Mouse (Mus musculus) ES-E14 (cell line): ENCODE measurements around the gene Tubgcp2.

Experiments
- CHD2 ChIP-seq: IDR thresholded peaks from 2 replicates; pipeline ENCODE4 v1.6.1; 2014; ENCODE audit warnings: mild to moderate bottlenecking, low read depth, low read length, inconsistent platforms
- HCFC1 ChIP-seq: IDR thresholded peaks from 2 replicates; pipeline ENCODE4 v1.6.1; 2012; ENCODE audit warnings: low read length, inconsistent platforms, borderline replicate concordance; ENCODE audit not compliant: insufficient read depth
- MAFK ChIP-seq: IDR thresholded peaks from 2 replicates; pipeline ENCODE4 v1.6.1; 2014; ENCODE audit warnings: mild to moderate bottlenecking, low read depth, low read length, inconsistent platforms; ENCODE audit not compliant: insufficient read depth
- ZC3H11A ChIP-seq: IDR thresholded peaks from 2 replicates; pipeline ENCODE4 v1.6.1; 2012; ENCODE audit warnings: low read depth, mild to moderate bottlenecking, inconsistent platforms, low read length, borderline replicate concordance

- TF ChIP-seq ZC3H11A (no peak), MAFK (no peak), HCFC1 (no peak), CHD2 (no peak)
Measured at GRCm38 (mm10) chr7:140045546-140045945, 9.1 kb upstream of the Tubgcp2 start.
